Mouse (Mus musculus) small intestine, adult 2 months (tissue): ENCODE measurements around the gene Hamp2.

Experiments
- CTCF ChIP-seq: fragments of 200-500 bp; IDR thresholded peaks from 2 replicates; pipeline ENCODE4 v1.5.1; 2012; ENCODE audit warnings: low read depth, mild to moderate bottlenecking, control low read depth, inconsistent platforms, low read length, moderate library complexity, mixed read lengths; ENCODE audit not compliant: insufficient replicate concordance, insufficient read length; ENCODE audit errors: extremely low read depth
- POLR2A ChIP-seq: fragments of 200-500 bp; IDR thresholded peaks from 2 replicates; pipeline ENCODE4 v1.6.1; 2012; ENCODE audit warnings: low read depth, mild to moderate bottlenecking, control low read depth, inconsistent platforms, low read length, moderate library complexity

- TF ChIP-seq CTCF (no peak), POLR2A (no peak)
Measured at GRCm38 (mm10) chr7:30968611-30969010, 44.1 kb upstream of the Hamp2 start.
